Mouse (Mus musculus) brain, embryonic 14.5 days (tissue): Measurements from ENCODE around the gene Smoc1.

Source experiments
- CTCF ChIP-seq: fragments of 200-500 bp; IDR thresholded peaks from 2 replicates; pipeline ENCODE4 v1.5.1; 2012; ENCODE audit warnings: inconsistent platforms, mild to moderate bottlenecking, moderate library complexity, borderline replicate concordance; ENCODE audit not compliant: insufficient read depth, insufficient read length; ENCODE audit errors: extremely low read depth
- POLR2A ChIP-seq: fragments of 200-500 bp; IDR thresholded peaks from 2 replicates; pipeline ENCODE4 v1.6.1; 2012; ENCODE audit warnings: mild to moderate bottlenecking, inconsistent platforms, borderline replicate concordance; ENCODE audit not compliant: poor library complexity, insufficient read depth, insufficient read length, severe bottlenecking; ENCODE audit errors: extremely low read depth

DNA sequence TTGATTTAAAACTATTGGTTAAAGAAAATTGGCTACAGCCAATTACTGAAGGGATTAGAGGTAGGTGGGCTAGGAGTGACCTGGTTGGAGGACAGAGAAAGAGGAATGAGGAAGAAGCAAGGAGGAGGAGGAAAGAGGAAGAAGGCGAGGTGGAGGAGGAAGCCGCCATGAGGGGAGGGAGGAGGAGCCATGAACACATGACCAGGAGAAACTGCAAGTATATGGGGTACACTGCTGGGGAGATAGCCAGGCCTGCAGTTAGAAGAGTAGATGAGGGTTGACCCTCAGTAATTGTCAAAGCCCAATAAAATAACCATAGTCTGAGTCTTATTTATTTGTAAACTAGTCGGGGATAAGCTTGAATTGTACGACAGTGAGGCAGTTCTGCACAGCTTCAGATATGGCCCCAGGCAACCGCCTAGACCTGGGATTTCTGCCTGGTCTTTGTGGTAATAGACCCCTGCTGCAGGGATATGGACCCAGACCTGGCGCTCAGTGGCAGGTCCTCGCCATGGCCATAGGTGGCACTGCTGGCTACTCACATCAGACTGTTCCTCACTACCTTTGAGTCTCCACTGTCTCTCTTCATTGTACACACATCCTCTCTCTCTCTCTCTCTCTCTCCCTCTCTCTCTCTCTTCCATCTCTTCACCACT, 7.2 kb upstream of the Smoc1 start:
- TF ChIP-seq POLR2A (no peak), CTCF (no peak)
